Mouse (Mus musculus): ENCODE measurements around the gene Olfml2b.

- no peak for TF ChIP-seq HCFC1 (IDR thresholded peaks at IDR 0.05; ENCODE audit: borderline replicate concordance, insufficient read depth, low read length)
- TF ChIP-seq CHD2 (IDR thresholded peaks at IDR 0.05; ENCODE audit: low read depth, low read length), result no peak
Observed at GRCm38 (mm10) chr1:170689773-170690172, 45.4 kb downstream of the Olfml2b start.

All from ES-E14 (cell line).